Mouse (Mus musculus) subcutaneous adipose tissue, adult 2 months (tissue): Measurements from ENCODE around the gene Fa2h. TPM values are rescaled to one million over a fixed set of nuclear protein-coding genes. Genes with fewer than 3 reads are reported as not detected.

ENCODE experiments used
- polyA plus RNA-seq: library from polyadenylated mRNA; depleted of rRNA; stranded (reverse); fragments of >200 nt; gene quantifications from 2 replicates; pipeline ENCODE4 v1.2.3, GENCODE M21; 2012; ENCODE audit warnings: low replicate concordance; rRNA removed

Gene Fa2h
- 0.37 and 0.77 TPM in 2 replicates for polyA plus RNA-seq

GRCm38 (mm10) chr8:111393391-111394363, at the start of gene Fa2h:
Gene Fa2h (minus strand): TSS chr8:111393824.

GRCm38 (mm10) chr8:111337890-111338347, 55.7 kb downstream of the Fa2h start, which contains the start of gene Mlkl:
Gene Mlkl (minus strand): TSS chr8:111338177.

DNA sequence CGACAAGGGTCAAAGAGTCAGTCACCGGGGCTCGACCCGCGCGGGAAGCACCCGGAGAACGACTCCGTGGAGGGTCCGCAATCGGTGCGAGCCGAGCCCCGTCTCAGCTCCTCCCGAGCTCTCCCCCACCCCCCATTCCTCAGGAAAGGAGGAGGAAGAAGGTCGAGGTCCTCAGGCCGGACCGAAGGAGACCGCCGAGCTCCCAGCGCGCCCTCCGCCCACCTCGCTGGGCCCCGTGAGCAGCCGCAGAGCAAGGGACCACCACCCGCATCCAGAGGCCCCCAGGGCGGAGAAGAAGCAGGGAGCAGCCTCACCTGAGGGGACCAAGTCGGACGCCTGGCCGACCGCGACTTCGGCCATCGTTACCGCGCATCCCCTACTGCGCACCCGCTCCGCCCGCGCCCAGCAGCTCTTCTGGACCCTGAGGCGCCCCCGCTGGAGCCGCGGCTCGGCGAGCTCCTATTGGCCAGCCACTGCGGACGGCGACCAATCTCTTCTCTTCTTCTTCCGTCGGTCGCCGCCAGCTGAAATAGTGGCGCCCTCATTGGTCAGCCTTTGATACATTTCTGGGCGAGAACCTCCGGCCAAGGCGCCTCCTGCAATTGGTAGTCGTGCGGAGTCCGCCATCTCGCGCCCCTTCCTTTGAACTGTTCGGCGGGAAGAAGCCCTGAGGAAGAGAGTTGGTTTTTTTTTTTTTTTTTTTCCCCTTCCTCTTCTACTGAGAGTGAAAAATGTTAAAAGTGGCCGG, 93.6 kb downstream of the Fa2h start, which contains the start of gene Rfwd3:
TSS of gene Rfwd3 (minus strand) at position 402 of the 748 bp plus-strand sequence.

Other genes with a start within 250 kb of the Fa2h start
- 40.9 and 60.5 TPM in 2 replicates for gene Glg1, start 134.6 kb downstream of the Fa2h start, polyA plus RNA-seq
- 10.7 and 22.7 TPM in 2 replicates for gene Rfwd3, start 93.6 kb downstream of the Fa2h start, polyA plus RNA-seq
- gene Mlkl, start 55.6 kb downstream of the Fa2h start, polyA plus RNA-seq, result 3.1 and 4.5 TPM in 2 replicates
- 10.3 and 18.8 TPM in 2 replicates for gene Wdr59, start 128.3 kb upstream of the Fa2h start, polyA plus RNA-seq
- 50.8 and 86.7 TPM in 2 replicates for gene Znrf1, start 142.3 kb upstream of the Fa2h start, polyA plus RNA-seq
- gene Ldhd, start 236.6 kb upstream of the Fa2h start, polyA plus RNA-seq, result 36.3 and 61.5 TPM in 2 replicates
- 5.7 and 9.5 TPM in 2 replicates for gene Zfp1, start 249.6 kb upstream of the Fa2h start, polyA plus RNA-seq